Mouse (Mus musculus): ENCODE results near the gene Coasy.

Gene Coasy

GRCm38 (mm10) chr11:101062971-101063675 is 19.2 kb upstream of the Coasy start:
- DNase-seq (ENCODE audit: low read depth, low spot score) = peak; percentile 48

- DNase-seq (ENCODE audit: low read depth, low spot score) = peak; percentile 37
Measured at GRCm38 (mm10) chr11:101063676-101064327, 18.6 kb upstream of the Coasy start.

GRCm38 (mm10) chr11:101064462-101064861 is 17.9 kb upstream of the Coasy start:
- peak; percentile 52 for DNase-seq (ENCODE audit: low read depth, low spot score)

- DNase-seq (ENCODE audit: low read depth, low spot score) = no peak
Measured at GRCm38 (mm10) chr11:101065002-101065401, 17.4 kb upstream of the Coasy start.

GRCm38 (mm10) chr11:101066549-101067412 is 15.6 kb upstream of the Coasy start:
- DNase-seq (ENCODE audit: low read depth, low spot score) = peak; percentile 92

- peak; percentile 72 for DNase-seq (ENCODE audit: low read depth, low spot score)
Measured at GRCm38 (mm10) chr11:101069391-101070188, 12.8 kb upstream of the Coasy start, which contains the start of gene Naglu. Gene Naglu (plus strand): TSS chr11:101070012.

GRCm38 (mm10) chr11:101070189-101070527 is 12.2 kb upstream of the Coasy start:
- DNase-seq (ENCODE audit: low read depth, low spot score) = no peak

- DNase-seq (ENCODE audit: low read depth, low spot score) = no peak
Measured at GRCm38 (mm10) chr11:101070987-101071386, 11.4 kb upstream of the Coasy start.

- DNase-seq (ENCODE audit: low read depth, low spot score) = no peak
Measured at GRCm38 (mm10) chr11:101071810-101072428, 10.4 kb upstream of the Coasy start.

GRCm38 (mm10) chr11:101078121-101078520 is 4.2 kb upstream of the Coasy start, which contains the start of gene Hsd17b1:
Gene Hsd17b1 (plus strand): TSS chr11:101078411.
- no peak for DNase-seq (ENCODE audit: low read depth, low spot score)

GRCm38 (mm10) chr11:101079746-101080145 is 2.6 kb upstream of the Coasy start:
- DNase-seq (ENCODE audit: low read depth, low spot score) = peak; percentile 46

- DNase-seq (ENCODE audit: low read depth, low spot score) = no peak
Measured at GRCm38 (mm10) chr11:101080421-101080820, 1.9 kb upstream of the Coasy start.

GRCm38 (mm10) chr11:101081659-101082058 is 706 bp upstream of the Coasy start:
- no peak for DNase-seq (ENCODE audit: low read depth, low spot score)

- no peak for DNase-seq (ENCODE audit: low read depth, low spot score)
Measured at GRCm38 (mm10) chr11:101083083-101083697, 825 bp downstream of the Coasy start.

- DNase-seq (ENCODE audit: low read depth, low spot score) = no peak
Measured at GRCm38 (mm10) chr11:101084246-101084645, 1.9 kb downstream of the Coasy start.

- no peak for DNase-seq (ENCODE audit: low read depth, low spot score)
Measured at GRCm38 (mm10) chr11:101084811-101085210, 2.4 kb downstream of the Coasy start.

GRCm38 (mm10) chr11:101085617-101086322 is 3.4 kb downstream of the Coasy start:
- no peak for DNase-seq (ENCODE audit: low read depth, low spot score)

GRCm38 (mm10) chr11:101086323-101086674 is 3.9 kb downstream of the Coasy start:
- DNase-seq (ENCODE audit: low read depth, low spot score) = no peak

- peak; percentile 95 for DNase-seq (ENCODE audit: low read depth, low spot score)
Measured at GRCm38 (mm10) chr11:101086756-101087681, 4.7 kb downstream of the Coasy start, which contains the start of gene Mlx. Gene Mlx (plus strand): TSS chr11:101087277.

Measured in ES-CJ7 (cell line).